Mouse (Mus musculus): ENCODE measurements at regions not wholly inside any gene's neighbourhood (a gene's known extent, or its start where the extent isn't known, plus 50 kb on each side); places are given as distances from the start of the nearest gene placed in this dataset.
A peak's percentile ranks its signal among the peaks of the same experiment; 100 is the strongest.

- no peak for DNase-seq (ENCODE audit: low read depth)
Measured at GRCm38 (mm10) chr11:114611690-114612089, 56.6 kb upstream of the Rpl38 start.

GRCm38 (mm10) chr11:114608009-114608408 lies 60.3 kb upstream of the Rpl38 start:
- DNase-seq (ENCODE audit: low read depth), result no peak

GRCm38 (mm10) chr11:114603108-114603507 lies 65.2 kb upstream of the Rpl38 start:
- DNase-seq (ENCODE audit: low read depth), result no peak

GRCm38 (mm10) chr11:114597225-114597624 lies 71.1 kb upstream of the Rpl38 start:
- no peak for DNase-seq (ENCODE audit: low read depth)

GRCm38 (mm10) chr11:114592961-114593360 lies 75.4 kb upstream of the Rpl38 start:
- DNase-seq (ENCODE audit: low read depth), result no peak

- no peak for DNase-seq (ENCODE audit: low read depth)
Measured at GRCm38 (mm10) chr11:114588554-114588953, 79.8 kb upstream of the Rpl38 start.

- DNase-seq (ENCODE audit: low read depth), result no peak
Measured at GRCm38 (mm10) chr11:114587986-114588385, 80.3 kb upstream of the Rpl38 start.

GRCm38 (mm10) chr11:114586400-114586799 lies 81.9 kb upstream of the Rpl38 start:
- no peak for DNase-seq (ENCODE audit: low read depth)

- no peak for DNase-seq (ENCODE audit: low read depth)
Measured at GRCm38 (mm10) chr11:114584804-114585203, 83.5 kb upstream of the Rpl38 start.

- no peak for DNase-seq (ENCODE audit: low read depth)
Measured at GRCm38 (mm10) chr11:114584146-114584545, 84.2 kb upstream of the Rpl38 start.

- no peak for DNase-seq (ENCODE audit: low read depth)
Measured at GRCm38 (mm10) chr11:114579986-114580385, 88.3 kb upstream of the Rpl38 start.

GRCm38 (mm10) chr11:114578551-114578950 lies 89.8 kb upstream of the Rpl38 start:
- no peak for DNase-seq (ENCODE audit: low read depth)

GRCm38 (mm10) chr11:114576803-114577202 lies 91.5 kb upstream of the Rpl38 start:
- peak; percentile 17 for DNase-seq (ENCODE audit: low read depth)

GRCm38 (mm10) chr11:114571144-114571869 lies 97.0 kb upstream of the Rpl38 start:
- no peak for DNase-seq (ENCODE audit: low read depth)

GRCm38 (mm10) chr11:114570076-114570475 lies 98.2 kb upstream of the Rpl38 start:
- DNase-seq (ENCODE audit: low read depth), result no peak

- no peak for DNase-seq (ENCODE audit: low read depth)
Measured at GRCm38 (mm10) chr11:114567814-114568800, 100.2 kb upstream of the Rpl38 start.

- DNase-seq (ENCODE audit: low read depth), result no peak
Measured at GRCm38 (mm10) chr11:114567045-114567780, 101.1 kb upstream of the Rpl38 start.

GRCm38 (mm10) chr11:114564949-114565348 lies 103.4 kb upstream of the Rpl38 start:
- no peak for DNase-seq (ENCODE audit: low read depth)

GRCm38 (mm10) chr11:114563172-114563571 lies 105.2 kb upstream of the Rpl38 start:
- no peak for DNase-seq (ENCODE audit: low read depth)

GRCm38 (mm10) chr11:114554576-114554975 lies 113.7 kb upstream of the Rpl38 start:
- DNase-seq (ENCODE audit: low read depth), result no peak

- no peak for DNase-seq (ENCODE audit: low read depth)
Measured at GRCm38 (mm10) chr11:114553992-114554391, 114.3 kb upstream of the Rpl38 start.

GRCm38 (mm10) chr11:114552176-114552575 lies 116.1 kb upstream of the Rpl38 start:
- DNase-seq (ENCODE audit: low read depth), result no peak
